Mouse (Mus musculus): ENCODE results near the gene Fam92a. TPM values are rescaled to one million over a fixed set of nuclear protein-coding genes. Genes with fewer than 3 reads are reported as not detected.
"Not testable (repeated sequence)": the region's sequence is repeated elsewhere in the genome, so short reads cannot be mapped to it uniquely, and the experiment has no call there.

Fam92a gene
- 46.8 and 47.1 TPM in 2 replicates for polyA plus RNA-seq (2015; fragmentation: Nextera tagmentation; extraction: Ambion mirVana)

- WGBS, result 1% methylated on average over 56 of the region's 74 CpGs
- H3K27me3 ChIP-seq (replicated peaks; ENCODE audit: insufficient read depth, low read length), result no peaks in the 10 kb centered on the region
Observed at GRCm38 (mm10) chr4:12171318-12172091, at the start of gene Fam92a. TSS of gene Fam92a (minus strand) at chr4:12172015.

DNA sequence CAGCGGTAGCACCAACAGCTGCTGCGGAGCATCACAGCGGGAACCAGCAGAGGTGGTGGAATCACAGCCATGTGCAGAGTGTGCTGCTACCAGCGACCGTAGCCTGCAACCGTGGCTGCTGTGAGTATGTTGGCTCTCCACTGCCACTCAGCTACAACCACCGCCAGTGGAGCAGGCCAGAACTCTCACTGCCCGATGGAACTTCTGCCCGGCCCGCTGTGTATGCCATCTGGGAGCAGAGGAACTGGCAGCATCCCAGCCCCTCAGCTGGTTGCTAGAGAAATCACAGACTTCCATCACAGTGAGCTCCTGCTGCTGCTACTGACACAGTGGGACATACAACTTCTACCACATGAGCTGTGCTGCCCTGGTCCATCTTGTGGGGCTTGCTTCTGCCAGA is 7.2 kb upstream of the Fam92a start:
- ATAC-seq (no peak), DNase-seq (ENCODE audit: low spot score) (no peak)
- no peaks in the 10 kb centered on the region for H3K36me3 ChIP-seq (ENCODE audit: insufficient read depth, low read length)
- H3K9ac ChIP-seq (replicated peaks; ENCODE audit: low read depth), result no peak overlapping the region
- no peak overlapping the region for H3K27ac ChIP-seq (ENCODE audit: low read length)
- TF ChIP-seq EP300 (IDR thresholded peaks at IDR 0.05) (no peak), CTCF (IDR thresholded peaks at IDR 0.05) (no peak)
- H3K27me3 ChIP-seq (replicated peaks; ENCODE audit: insufficient read depth, low read length), result no peaks in the 10 kb centered on the region
- H3K4me3 ChIP-seq (ENCODE audit: low read depth, low read length), result no peak overlapping the region
- H3K4me1 ChIP-seq (ENCODE audit: insufficient read depth, low read depth, low read length), result no peaks in the 10 kb centered on the region
- H3K9me3 ChIP-seq (ENCODE audit: low read length), result no peaks in the 10 kb centered on the region
- no peak overlapping the region for H3K4me2 ChIP-seq (replicated peaks; ENCODE audit: low read depth, low read length)
- WGBS, result 88% methylated on average over 10 of the region's 10 CpGs

More at GRCm38 (mm10) chr4:12171318-12172091, at the start of gene Fam92a:
- H3K36me3 ChIP-seq (ENCODE audit: insufficient read depth, low read length), result no peaks in the 10 kb centered on the region
- DNase-seq (ENCODE audit: low spot score) (peak; percentile 79), ATAC-seq (peak; percentile 96)
- peaks cover 7% of the 10 kb centered on the region; the same call in 1 of the 2 replicates for H3K4me1 ChIP-seq (ENCODE audit: insufficient read depth, low read depth, low read length)
- H3K9ac ChIP-seq (replicated peaks; ENCODE audit: low read depth), result peak within 1 kb of the TSS; percentile 88
- H3K4me2 ChIP-seq (replicated peaks; ENCODE audit: low read depth, low read length), result peak within 1 kb of the TSS; percentile 79
- no peaks in the 10 kb centered on the region for H3K9me3 ChIP-seq (ENCODE audit: low read length)
- peak within 1 kb of the TSS; percentile 58 for H3K27ac ChIP-seq (ENCODE audit: low read length)
- TF ChIP-seq CTCF (IDR thresholded peaks at IDR 0.05) (no peak; the same call in none of the 2 replicates), EP300 (IDR thresholded peaks at IDR 0.05) (no peak)
- H3K4me3 ChIP-seq (ENCODE audit: low read depth, low read length), result peak within 1 kb of the TSS; percentile 73

GRCm38 (mm10) chr4:12170986-12171317 is 863 bp downstream of the Fam92a start:
- Histone ChIP-seq H3K4me1 (ENCODE audit: insufficient read depth, low read depth, low read length) (peaks cover 7% of the 10 kb centered on the region; the same call in 1 of the 2 replicates), H3K27ac (ENCODE audit: low read length) (peak overlapping the region; percentile 58; the same call in 1 of the 2 replicates), H3K4me2 (replicated peaks; ENCODE audit: low read depth, low read length) (peak overlapping the region; percentile 79), H3K27me3 (replicated peaks; ENCODE audit: insufficient read depth, low read length) (no peaks in the 10 kb centered on the region), H3K36me3 (ENCODE audit: insufficient read depth, low read length) (no peaks in the 10 kb centered on the region), H3K9me3 (ENCODE audit: low read length) (no peaks in the 10 kb centered on the region), H3K4me3 (ENCODE audit: low read depth, low read length) (peak overlapping the region; percentile 73), H3K9ac (replicated peaks; ENCODE audit: low read depth) (peak overlapping the region; percentile 88)
- ATAC-seq (no peak), DNase-seq (ENCODE audit: low spot score) (peak; percentile 41)
- WGBS, result 10% methylated on average over 9 of the region's 9 CpGs
- no peak for TF ChIP-seq CTCF (IDR thresholded peaks at IDR 0.05)

GRCm38 (mm10) chr4:12147660-12148059 is 24.2 kb downstream of the Fam92a start:
- no peaks in the 10 kb centered on the region for H3K27me3 ChIP-seq (replicated peaks; ENCODE audit: insufficient read depth, low read length)
- TF ChIP-seq CTCF (IDR thresholded peaks at IDR 0.05) (no peak), EP300 (IDR thresholded peaks at IDR 0.05) (no peak)
- no peak for DNase-seq (ENCODE audit: low spot score)
- H3K9me3 ChIP-seq (ENCODE audit: low read length), result no peaks in the 10 kb centered on the region
- H3K4me3 ChIP-seq (ENCODE audit: low read depth, low read length), result no peak overlapping the region
- no peak for ATAC-seq
- H3K27ac ChIP-seq (ENCODE audit: low read length), result no peak overlapping the region
- no peak overlapping the region for H3K9ac ChIP-seq (replicated peaks; ENCODE audit: low read depth)
- H3K4me2 ChIP-seq (replicated peaks; ENCODE audit: low read depth, low read length), result no peak overlapping the region
- H3K36me3 ChIP-seq (ENCODE audit: insufficient read depth, low read length), result no peaks in the 10 kb centered on the region
- H3K4me1 ChIP-seq (ENCODE audit: insufficient read depth, low read depth, low read length), result no peaks in the 10 kb centered on the region

DNA sequence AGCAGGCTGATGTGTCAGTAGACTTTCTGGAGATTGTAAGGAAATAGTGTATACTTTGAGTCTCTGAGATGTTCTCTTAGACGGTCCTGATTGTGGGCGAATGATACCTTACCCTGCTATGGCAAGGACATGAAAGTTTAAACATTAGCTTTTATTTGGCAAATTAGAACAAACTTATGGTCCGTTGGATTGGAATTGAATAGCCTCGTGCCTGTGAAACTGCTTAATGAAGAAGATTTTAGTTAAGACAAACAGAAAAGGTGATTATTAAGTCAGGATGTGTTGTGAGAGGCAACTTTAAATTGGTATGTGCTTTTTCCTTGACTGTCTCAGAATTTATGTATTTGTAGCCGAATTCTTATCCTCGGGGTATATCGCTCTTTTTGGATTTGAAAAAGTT is 30.3 kb downstream of the Fam92a start:
- 90% methylated on average over 6 of the region's 7 CpGs for WGBS
- not testable (repeated sequence) for H3K4me3 ChIP-seq (ENCODE audit: low read depth, low read length); H3K4me1 ChIP-seq (ENCODE audit: insufficient read depth, low read depth, low read length); ATAC-seq; H3K9ac ChIP-seq (replicated peaks; ENCODE audit: low read depth); H3K4me2 ChIP-seq (replicated peaks; ENCODE audit: low read depth, low read length); H3K27me3 ChIP-seq (replicated peaks; ENCODE audit: insufficient read depth, low read length); H3K36me3 ChIP-seq (ENCODE audit: insufficient read depth, low read length); H3K9me3 ChIP-seq (ENCODE audit: low read length); DNase-seq (ENCODE audit: low spot score); H3K27ac ChIP-seq (ENCODE audit: low read length)

- ATAC-seq, result peak; percentile 87
- H3K4me1 ChIP-seq (ENCODE audit: insufficient read depth, low read depth, low read length); H3K36me3 ChIP-seq (ENCODE audit: insufficient read depth, low read length); H3K27me3 ChIP-seq (replicated peaks; ENCODE audit: insufficient read depth, low read length); H3K27ac ChIP-seq (ENCODE audit: low read length); H3K9me3 ChIP-seq (ENCODE audit: low read length): not testable (repeated sequence)
- H3K4me3 ChIP-seq (ENCODE audit: low read depth, low read length), result peak overlapping the region; percentile 31
- DNase-seq (ENCODE audit: low spot score), result peak; percentile 23
- 0 out of 2 replicates have a peak overlapping the region, but pooled peaks have one; percentile 29 for H3K9ac ChIP-seq (replicated peaks; ENCODE audit: low read depth)
- 9% methylated on average over 20 of the region's 40 CpGs for WGBS
- peak overlapping the region; percentile 46 for H3K4me2 ChIP-seq (replicated peaks; ENCODE audit: low read depth, low read length)
Observed at GRCm38 (mm10) chr4:12140592-12141062, 31.2 kb downstream of the Fam92a start.
